Mouse (Mus musculus): ENCODE data around the gene BC016579. TPM values are rescaled to one million over a fixed set of nuclear protein-coding genes. Genes with fewer than 3 reads are reported as not detected.
A peak's percentile ranks its signal among the peaks of the same experiment; 100 is the strongest.

Gene BC016579
- 0.07 and 0.15 TPM in 2 replicates for polyA plus RNA-seq (2016; fragmentation: Nextera tagmentation; extraction: Ambion mirVana)

DNA sequence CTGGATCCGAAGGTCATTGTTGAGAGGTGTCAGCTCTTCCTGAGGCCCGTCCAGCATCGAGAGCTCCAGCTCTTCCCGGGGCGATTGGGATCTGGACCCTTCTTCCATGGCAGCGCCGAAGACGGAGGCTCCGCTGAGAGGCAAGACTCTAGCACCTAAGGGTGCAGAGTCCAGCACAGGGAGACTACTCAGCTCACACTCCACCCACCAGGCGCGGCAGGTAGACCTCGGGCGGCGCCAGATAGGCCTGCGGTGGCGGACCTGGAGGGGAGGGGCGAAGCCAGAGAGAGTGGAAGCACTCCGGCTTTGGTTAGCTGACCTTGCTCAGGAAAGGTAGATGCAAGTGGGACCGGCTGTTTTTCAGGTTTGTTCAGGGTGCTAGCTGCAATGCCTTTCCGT is at the start of gene BC016579:
BC016579 (minus strand) TSS at position 135 of the 399 bp plus-strand sequence.
- Histone ChIP-seq H3K4me3 (peak within 1 kb of the TSS; percentile 47), H3K36me3 (replicated peaks) (no peaks in the 10 kb centered on the region), H3K27me3 (ENCODE audit: poor library complexity, severe bottlenecking) (peaks cover 33% of the 10 kb centered on the region), H3K9me3 (no peaks in the 10 kb centered on the region), H3K27ac (no peak within 1 kb of the TSS), H3K4me1 (peaks cover 11% of the 10 kb centered on the region)
- 2% methylated on average over 20 of the region's 20 CpGs for WGBS
- no peak for DNase-seq (ENCODE audit: extremely low spot score, low spot score)

DNA sequence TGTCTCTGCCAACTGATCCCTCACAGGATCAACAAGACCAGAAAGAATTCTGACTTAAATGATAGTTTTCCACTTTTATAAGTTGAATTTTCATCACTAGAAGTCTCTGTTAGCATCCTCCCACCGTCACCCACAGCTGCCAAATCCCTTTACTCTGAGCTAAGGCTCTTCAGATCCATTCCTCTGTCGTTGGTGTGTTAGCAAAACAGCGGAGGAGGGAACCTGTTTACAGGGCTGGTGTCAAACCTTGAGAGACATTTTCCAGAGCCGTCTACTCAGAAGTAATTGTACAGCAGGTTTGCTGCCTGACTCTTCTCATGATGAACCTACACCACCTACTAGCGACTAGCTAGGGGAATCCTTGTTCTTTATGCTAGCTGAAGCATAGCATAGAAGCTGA is 45.4 kb upstream of the BC016579 start:
- Histone ChIP-seq H3K4me3 (no peak overlapping the region), H3K27ac (no peak overlapping the region), H3K9me3 (no peaks in the 10 kb centered on the region), H3K4me1 (peaks cover 6% of the 10 kb centered on the region; the same call in 1 of the 2 replicates), H3K27me3 (ENCODE audit: poor library complexity, severe bottlenecking) (no peaks in the 10 kb centered on the region), H3K36me3 (replicated peaks) (no peaks in the 10 kb centered on the region; the same call in 1 of the 2 replicates)
- 80% methylated on average over 5 of the region's 5 CpGs for WGBS
- no peak for DNase-seq (ENCODE audit: extremely low spot score, low spot score)

DNA sequence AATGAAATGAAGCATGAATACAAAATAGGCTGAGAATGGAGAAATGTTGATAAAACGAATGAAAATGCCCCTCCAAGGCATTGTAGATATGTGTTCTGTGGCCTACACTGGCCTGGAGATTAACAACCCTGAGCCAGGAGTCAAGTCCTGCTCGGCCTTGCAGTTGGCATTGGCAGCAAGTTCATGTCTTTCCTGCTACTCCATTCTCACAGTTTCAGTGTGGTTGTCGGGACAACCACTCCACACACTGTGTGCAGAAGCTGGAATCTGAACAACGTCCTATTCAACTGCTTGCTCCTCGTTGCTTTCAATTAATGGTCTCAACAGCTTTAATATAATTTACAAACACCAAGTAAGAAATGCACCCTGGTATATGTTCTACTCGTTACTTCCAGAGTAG is 44.1 kb upstream of the BC016579 start:
- Histone ChIP-seq H3K9me3 (no peaks in the 10 kb centered on the region), H3K4me1 (peaks cover 6% of the 10 kb centered on the region; the same call in 1 of the 2 replicates), H3K27me3 (ENCODE audit: poor library complexity, severe bottlenecking) (no peaks in the 10 kb centered on the region), H3K27ac (no peak overlapping the region), H3K4me3 (no peak overlapping the region), H3K36me3 (replicated peaks) (no peaks in the 10 kb centered on the region)
- WGBS: 83% methylated on average over 6 of the region's 6 CpGs
- DNase-seq (ENCODE audit: extremely low spot score, low spot score): no peak

DNA sequence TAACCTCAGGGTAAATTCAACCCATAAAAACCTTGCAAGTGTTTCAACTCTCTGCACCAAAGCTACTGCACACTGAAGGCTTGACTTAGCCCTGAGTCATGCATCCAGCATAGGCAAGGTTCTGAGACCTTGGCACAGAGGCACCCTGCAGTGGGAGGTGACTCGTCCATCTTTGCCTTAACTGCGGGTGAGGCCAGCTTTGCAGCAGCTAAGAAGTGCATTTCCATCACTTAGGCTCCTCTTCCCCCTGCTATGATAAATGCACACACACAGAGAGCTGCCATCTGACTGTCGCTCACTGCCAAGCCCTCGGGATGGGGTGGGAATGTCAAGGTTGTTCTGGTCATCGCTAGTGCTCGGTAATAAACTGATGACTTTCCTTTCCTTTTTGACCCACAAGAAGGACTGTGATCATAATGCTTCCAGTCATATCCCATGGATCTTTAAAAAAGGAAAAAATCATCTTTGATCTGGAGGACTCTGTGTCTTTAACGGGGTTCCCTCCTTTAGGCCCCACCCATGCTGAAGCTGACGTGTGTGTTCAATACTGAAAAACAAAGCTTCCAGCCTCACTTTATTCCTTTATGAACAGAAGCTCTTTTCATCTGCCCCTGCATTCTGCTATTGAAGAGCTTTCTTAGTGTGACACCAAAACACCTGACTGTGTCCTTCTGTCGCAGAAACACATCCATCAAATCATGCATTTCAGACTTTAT is 41.7 kb upstream of the BC016579 start:
- Histone ChIP-seq H3K36me3 (replicated peaks) (no peaks in the 10 kb centered on the region), H3K27me3 (ENCODE audit: poor library complexity, severe bottlenecking) (no peaks in the 10 kb centered on the region), H3K27ac (no peak overlapping the region), H3K4me1 (peaks cover 9% of the 10 kb centered on the region), H3K9me3 (no peaks in the 10 kb centered on the region), H3K4me3 (no peak overlapping the region)
- DNase-seq (ENCODE audit: extremely low spot score, low spot score): no peak
- WGBS: 87% methylated on average over 9 of the region's 9 CpGs

DNA sequence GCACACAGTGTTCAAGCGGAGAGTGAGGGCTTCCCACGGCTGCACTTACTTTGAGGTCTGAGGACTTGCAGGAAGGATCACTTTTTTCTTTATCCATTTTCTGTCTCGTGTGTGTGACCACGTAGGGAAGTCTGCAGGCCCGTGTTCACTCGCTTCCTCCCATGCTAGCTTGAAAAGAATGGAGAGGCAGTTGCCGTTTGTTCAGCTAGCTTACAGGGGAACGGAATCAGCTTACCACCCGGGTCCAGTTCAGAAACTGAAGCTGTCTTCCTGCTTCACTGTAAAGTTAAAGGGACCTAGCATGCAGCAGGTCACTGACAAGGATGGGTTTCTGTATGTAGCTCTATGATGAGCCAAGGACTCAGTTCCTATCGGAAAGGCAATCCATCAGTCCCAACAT is 39.7 kb upstream of the BC016579 start, which contains the start of gene Tmprss7:
Tmprss7 (minus strand) TSS at position 101 of the 400 bp plus-strand sequence.
- Histone ChIP-seq H3K4me1 (peaks cover 18% of the 10 kb centered on the region), H3K4me3 (no peak within 1 kb of the TSS), H3K27me3 (ENCODE audit: poor library complexity, severe bottlenecking) (no peaks in the 10 kb centered on the region), H3K36me3 (replicated peaks) (no peaks in the 10 kb centered on the region), H3K9me3 (no peaks in the 10 kb centered on the region), H3K27ac (no peak within 1 kb of the TSS)
- no peak for DNase-seq (ENCODE audit: extremely low spot score, low spot score)
- WGBS: 83% methylated on average over 10 of the region's 10 CpGs

DNA sequence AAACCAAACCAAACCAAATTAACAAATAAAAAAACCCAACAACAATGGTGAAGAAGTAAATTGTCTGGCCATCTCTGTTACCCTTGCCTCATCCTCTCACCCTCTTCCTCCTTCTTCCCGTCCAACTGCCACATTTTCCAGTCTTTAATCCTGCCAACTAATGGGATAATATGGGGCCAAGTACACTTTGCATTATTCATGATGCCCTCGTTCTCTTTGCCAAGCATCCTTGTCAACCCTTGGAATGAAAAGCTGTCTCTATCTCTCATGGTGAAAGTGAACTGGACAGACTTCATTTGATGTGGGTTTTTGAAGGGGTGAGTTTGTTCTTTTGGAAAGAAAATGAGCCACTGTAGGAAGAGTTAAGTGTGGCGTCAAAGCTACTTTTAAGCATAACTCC is 39.0 kb upstream of the BC016579 start:
- H3K36me3 ChIP-seq (replicated peaks): no peaks in the 10 kb centered on the region
- no peaks in the 10 kb centered on the region for H3K9me3 ChIP-seq
- WGBS: 81% methylated on average over 3 of the region's 3 CpGs
- H3K27ac ChIP-seq: no peak overlapping the region
- no peaks in the 10 kb centered on the region for H3K27me3 ChIP-seq (ENCODE audit: poor library complexity, severe bottlenecking)
- no peak for DNase-seq (ENCODE audit: extremely low spot score, low spot score)
- no peak overlapping the region for H3K4me3 ChIP-seq
- H3K4me1 ChIP-seq: peaks cover 15% of the 10 kb centered on the region

DNA sequence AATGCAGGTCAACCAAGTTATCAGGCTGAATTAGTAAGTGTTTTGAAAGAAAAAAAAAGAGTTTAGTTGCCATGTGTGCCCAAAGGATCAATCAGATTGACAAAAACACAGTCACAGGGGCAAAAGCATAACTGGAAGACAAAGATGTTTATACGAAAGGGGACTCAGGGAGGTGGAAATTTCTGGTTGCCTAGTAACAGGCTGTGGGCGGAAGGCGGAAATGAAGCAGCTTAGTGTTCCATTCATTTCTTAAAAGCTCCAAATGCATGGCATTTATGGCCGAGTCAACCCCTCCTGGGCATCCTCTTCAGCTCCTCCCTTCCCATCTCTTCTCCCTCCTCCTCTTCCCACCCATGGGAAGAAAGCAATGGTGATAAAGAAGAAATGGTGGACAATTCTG is 36.3 kb upstream of the BC016579 start:
- H3K9me3 ChIP-seq: no peaks in the 10 kb centered on the region
- no peaks in the 10 kb centered on the region for H3K36me3 ChIP-seq (replicated peaks)
- WGBS: 25% methylated on average over 4 of the region's 4 CpGs
- H3K27ac ChIP-seq: peak overlapping the region; percentile 57; the same call in 1 of the 2 replicates
- no peaks in the 10 kb centered on the region for H3K27me3 ChIP-seq (ENCODE audit: poor library complexity, severe bottlenecking)
- peaks cover 12% of the 10 kb centered on the region for H3K4me1 ChIP-seq
- no peak overlapping the region for H3K4me3 ChIP-seq
- DNase-seq (ENCODE audit: extremely low spot score, low spot score): peak; percentile 23

DNA sequence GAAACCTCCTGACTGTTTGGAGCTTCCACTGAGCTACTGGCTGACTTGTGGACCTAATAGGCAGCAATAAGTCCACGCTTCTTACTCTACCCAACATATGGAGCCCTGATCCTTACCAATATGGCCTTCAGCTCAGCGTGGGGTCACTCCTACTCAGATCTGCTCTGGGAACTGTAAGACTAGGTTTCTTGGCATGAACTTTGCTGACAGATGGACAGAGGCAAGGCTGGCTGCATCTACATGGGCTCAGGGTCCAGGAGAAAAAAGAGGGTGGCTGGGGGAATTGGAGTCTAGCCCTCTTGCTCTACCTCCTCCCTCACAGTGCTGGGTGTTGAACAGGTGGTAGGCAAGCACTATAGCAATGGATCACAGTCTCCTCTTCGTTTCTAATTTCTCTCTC is 33.0 kb upstream of the BC016579 start:
- no peaks in the 10 kb centered on the region for H3K9me3 ChIP-seq
- H3K4me3 ChIP-seq: no peak overlapping the region
- WGBS: 83% methylated on average over 3 of the region's 3 CpGs
- no peak overlapping the region for H3K27ac ChIP-seq
- DNase-seq (ENCODE audit: extremely low spot score, low spot score): no peak
- no peaks in the 10 kb centered on the region for H3K36me3 ChIP-seq (replicated peaks)
- H3K4me1 ChIP-seq: peaks cover 12% of the 10 kb centered on the region
- no peaks in the 10 kb centered on the region for H3K27me3 ChIP-seq (ENCODE audit: poor library complexity, severe bottlenecking)

DNA sequence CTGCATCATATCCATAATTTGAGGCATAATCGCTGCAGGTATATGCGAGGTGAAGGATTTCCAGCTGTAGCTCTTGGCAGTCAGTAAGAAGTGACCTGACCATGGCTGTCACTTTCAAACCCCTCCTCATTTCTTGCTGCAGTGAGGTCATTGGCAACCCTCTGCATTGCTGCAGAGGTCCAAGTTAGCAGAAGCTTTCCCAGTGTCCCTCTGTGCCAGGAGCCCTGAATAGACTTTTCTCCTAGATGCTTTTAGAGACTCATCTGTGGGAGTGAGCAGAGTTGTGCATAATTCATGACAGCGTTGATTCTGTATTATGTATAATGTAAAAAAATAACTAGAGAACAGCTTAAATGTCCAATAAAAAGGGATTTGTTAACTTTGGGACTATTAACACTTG is 31.4 kb upstream of the BC016579 start:
- H3K27ac ChIP-seq: no peak overlapping the region
- no peaks in the 10 kb centered on the region for H3K9me3 ChIP-seq
- H3K4me3 ChIP-seq: no peak overlapping the region
- no peaks in the 10 kb centered on the region for H3K36me3 ChIP-seq (replicated peaks)
- 69% methylated on average over 3 of the region's 3 CpGs for WGBS
- H3K27me3 ChIP-seq (ENCODE audit: poor library complexity, severe bottlenecking): no peaks in the 10 kb centered on the region
- H3K4me1 ChIP-seq: peaks cover 6% of the 10 kb centered on the region
- no peak for DNase-seq (ENCODE audit: extremely low spot score, low spot score)

DNA sequence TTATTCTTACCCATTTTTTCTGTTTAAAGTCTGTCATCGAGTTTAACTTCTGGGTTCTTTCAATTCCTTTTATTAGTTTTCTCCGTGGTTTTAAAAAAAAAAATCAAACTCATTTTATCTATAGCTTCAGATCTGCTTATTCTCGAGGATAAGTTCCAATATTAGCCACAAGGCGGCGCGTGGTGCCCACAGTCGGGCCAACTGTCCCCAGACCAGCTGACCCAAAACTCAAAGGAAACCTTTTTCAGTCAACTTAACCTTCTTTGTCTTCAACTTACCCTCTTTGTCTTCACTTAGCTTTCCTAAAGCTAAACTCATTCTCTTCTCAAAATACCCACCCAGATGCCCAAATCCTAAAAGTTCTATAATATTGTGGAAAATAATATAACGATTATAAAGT is 30.9 kb upstream of the BC016579 start:
- Histone ChIP-seq H3K27ac (no peak overlapping the region), H3K36me3 (replicated peaks) (no peaks in the 10 kb centered on the region), H3K4me3 (no peak overlapping the region), H3K4me1 (peaks cover 1% of the 10 kb centered on the region), H3K27me3 (ENCODE audit: poor library complexity, severe bottlenecking) (no peaks in the 10 kb centered on the region), H3K9me3 (no peaks in the 10 kb centered on the region)
- WGBS: 16% methylated on average over 8 of the region's 8 CpGs
- peak; percentile 73 for DNase-seq (ENCODE audit: extremely low spot score, low spot score)

DNA sequence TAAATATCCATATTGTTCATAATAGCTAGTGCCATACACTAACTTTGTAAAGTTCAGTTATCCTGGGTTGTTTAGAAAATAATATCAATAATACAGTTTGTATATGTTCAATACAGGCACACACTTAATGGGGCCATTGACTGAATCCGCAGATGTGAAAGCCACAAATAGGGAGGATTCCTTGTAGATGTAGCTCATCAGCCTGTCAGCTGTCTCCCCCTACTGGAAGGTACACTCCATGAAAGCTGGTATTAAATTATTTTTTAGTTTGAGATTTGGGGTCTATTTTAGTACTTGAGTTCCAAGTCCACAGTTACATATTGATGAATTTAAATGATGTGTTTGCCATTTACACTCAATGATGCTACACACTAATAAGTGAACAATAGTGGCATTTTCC is 22.6 kb upstream of the BC016579 start:
- DNase-seq (ENCODE audit: extremely low spot score, low spot score): no peak
- Histone ChIP-seq H3K9me3 (no peaks in the 10 kb centered on the region), H3K27ac (no peak overlapping the region), H3K36me3 (replicated peaks) (no peaks in the 10 kb centered on the region), H3K4me3 (no peak overlapping the region), H3K4me1 (no peaks in the 10 kb centered on the region), H3K27me3 (ENCODE audit: poor library complexity, severe bottlenecking) (no peaks in the 10 kb centered on the region)
- whole genome bisulfite sequencing: 50% methylated on average over 1 of the region's 1 CpGs

DNA sequence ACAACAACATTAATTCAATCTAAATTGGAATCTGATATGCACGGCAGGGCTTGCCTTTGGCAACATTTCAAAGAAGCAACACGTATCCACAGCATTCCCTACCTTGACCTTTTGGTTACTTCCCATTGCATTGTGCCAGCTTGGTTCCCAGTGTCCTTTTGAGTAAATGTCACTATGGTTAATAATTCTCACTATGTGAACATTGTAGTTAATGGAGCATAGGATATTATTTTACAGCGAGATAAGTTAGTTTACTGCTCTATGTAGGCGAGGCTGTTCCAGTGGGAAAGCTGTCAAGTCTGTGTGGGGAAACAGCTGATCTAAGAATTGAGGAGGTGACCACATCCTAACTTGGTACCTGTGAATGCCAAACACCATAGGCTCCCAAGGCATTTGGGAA is 16.1 kb upstream of the BC016579 start:
- no peak overlapping the region for H3K27ac ChIP-seq

DNA sequence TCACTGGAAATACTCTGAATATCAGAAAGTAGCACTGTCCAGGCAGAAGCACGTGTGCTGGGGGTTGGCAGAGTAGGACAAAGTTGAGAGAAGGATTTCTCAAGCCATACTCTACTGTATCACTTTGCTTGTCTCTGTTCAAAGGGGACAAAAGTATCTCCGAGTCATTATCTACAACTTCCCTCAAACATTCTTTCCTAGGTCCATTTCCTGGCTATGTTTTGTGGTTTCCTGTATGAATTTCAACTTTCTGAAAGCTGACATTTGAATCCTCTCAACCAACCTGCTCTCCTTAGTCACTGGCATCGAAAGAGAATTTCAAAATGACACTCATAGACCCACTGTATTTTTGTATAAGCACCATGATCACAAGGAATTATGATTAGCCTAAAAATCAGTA is 14.3 kb upstream of the BC016579 start:
- no peaks in the 10 kb centered on the region for H3K36me3 ChIP-seq (replicated peaks)
- H3K27me3 ChIP-seq (ENCODE audit: poor library complexity, severe bottlenecking): no peaks in the 10 kb centered on the region
- 67% methylated on average over 3 of the region's 3 CpGs for WGBS
- no peaks in the 10 kb centered on the region for H3K9me3 ChIP-seq
- H3K4me3 ChIP-seq: no peak overlapping the region
- DNase-seq (ENCODE audit: extremely low spot score, low spot score): no peak
- H3K27ac ChIP-seq: no peak overlapping the region
- H3K4me1 ChIP-seq: no peaks in the 10 kb centered on the region

More for the DNA sequence above, 16.1 kb upstream of the BC016579 start:
- Histone ChIP-seq H3K4me3 (no peak overlapping the region), H3K4me1 (no peaks in the 10 kb centered on the region), H3K27me3 (ENCODE audit: poor library complexity, severe bottlenecking) (no peaks in the 10 kb centered on the region), H3K9me3 (no peaks in the 10 kb centered on the region), H3K36me3 (replicated peaks) (no peaks in the 10 kb centered on the region)
- 87% methylated on average over 4 of the region's 4 CpGs for WGBS
- DNase-seq (ENCODE audit: extremely low spot score, low spot score): no peak
